Mouse (Mus musculus) testis, adult 2 months (tissue): Measurements from ENCODE around the gene 1110032A03Rik. TPM values are rescaled to one million over a fixed set of nuclear protein-coding genes. Genes with fewer than 3 reads are reported as not detected.

Experiments used
- H3K27ac ChIP-seq: fragments of 200-500 bp; 2 replicates; pipeline ENCODE4 v1.5.1; 2012; ENCODE audit warnings: low read depth, low read length; ENCODE audit not compliant: control insufficient read depth, insufficient read depth
- H3K27me3 ChIP-seq: fragments of 200-500 bp; 2 replicates; pipeline ENCODE4 v1.6.1; 2012; ENCODE audit warnings: mild to moderate bottlenecking, low read length, moderate library complexity; ENCODE audit not compliant: control insufficient read depth, insufficient read depth
- H3K36me3 ChIP-seq: fragments of 200-500 bp; 2 replicates; pipeline ENCODE4 v1.6.1; 2012; ENCODE audit warnings: mild to moderate bottlenecking, low read length; ENCODE audit not compliant: control insufficient read depth, insufficient read depth
- H3K4me1 ChIP-seq: fragments of 200-500 bp; 2 replicates; pipeline ENCODE4 v1.6.1; 2012; ENCODE audit warnings: low read length; ENCODE audit not compliant: control insufficient read depth, insufficient read depth
- H3K4me3 ChIP-seq: fragments of 200-500 bp; 2 replicates; pipeline ENCODE4 v1.5.1; 2012; ENCODE audit warnings: low read depth, mild to moderate bottlenecking, low read length, moderate library complexity, mixed read lengths; ENCODE audit not compliant: control insufficient read depth
- CTCF ChIP-seq: fragments of 200-500 bp; IDR thresholded peaks from 2 replicates; pipeline ENCODE4 v1.5.1; 2012; ENCODE audit warnings: low read depth, mild to moderate bottlenecking, inconsistent platforms, low read length, moderate library complexity; ENCODE audit not compliant: control insufficient read depth, insufficient read depth, insufficient replicate concordance
- POLR2A ChIP-seq: fragments of 200-500 bp; IDR thresholded peaks from 2 replicates; pipeline ENCODE4 v1.6.1; 2012; ENCODE audit warnings: low read depth, mild to moderate bottlenecking, inconsistent platforms, low read length, moderate library complexity; ENCODE audit not compliant: control insufficient read depth
- polyA plus RNA-seq: library from polyadenylated mRNA; depleted of rRNA; stranded (reverse); fragments of >200 nt; gene quantifications from 2 replicates; pipeline ENCODE4 v1.2.3, GENCODE M21; 2012; rRNA removed

The 1110032A03Rik gene
- polyA plus RNA-seq, 1 experiment, result 684 TPM

DNA sequence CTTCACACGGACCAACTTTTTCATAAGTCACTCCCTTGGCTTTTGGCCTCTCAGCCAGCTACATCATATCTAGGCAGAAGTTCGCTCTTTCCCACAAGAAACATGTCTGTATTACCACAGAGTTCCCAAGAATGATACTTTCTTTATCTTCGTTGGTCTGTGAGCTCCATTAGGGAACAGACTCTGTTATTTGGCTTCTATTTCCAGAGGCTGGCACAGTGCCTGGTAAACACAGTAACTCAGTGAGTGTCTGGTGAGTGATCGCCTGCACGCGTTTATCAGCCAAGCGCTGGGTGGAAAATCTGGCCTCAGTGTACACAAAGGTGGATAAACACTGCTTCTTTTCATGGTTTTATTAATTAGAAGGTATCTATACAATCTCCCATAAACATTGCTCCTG is 51.9 kb downstream of the 1110032A03Rik start:
- H3K4me1 ChIP-seq, result peaks cover 14% of the 10 kb centered on the region
- H3K36me3 ChIP-seq, result no peaks in the 10 kb centered on the region
- TF ChIP-seq CTCF (no peak), POLR2A (no peak)
- peak overlapping the region; percentile 36 for H3K27ac ChIP-seq
- H3K4me3 ChIP-seq, result no peak overlapping the region
- no peaks in the 10 kb centered on the region for H3K27me3 ChIP-seq

DNA sequence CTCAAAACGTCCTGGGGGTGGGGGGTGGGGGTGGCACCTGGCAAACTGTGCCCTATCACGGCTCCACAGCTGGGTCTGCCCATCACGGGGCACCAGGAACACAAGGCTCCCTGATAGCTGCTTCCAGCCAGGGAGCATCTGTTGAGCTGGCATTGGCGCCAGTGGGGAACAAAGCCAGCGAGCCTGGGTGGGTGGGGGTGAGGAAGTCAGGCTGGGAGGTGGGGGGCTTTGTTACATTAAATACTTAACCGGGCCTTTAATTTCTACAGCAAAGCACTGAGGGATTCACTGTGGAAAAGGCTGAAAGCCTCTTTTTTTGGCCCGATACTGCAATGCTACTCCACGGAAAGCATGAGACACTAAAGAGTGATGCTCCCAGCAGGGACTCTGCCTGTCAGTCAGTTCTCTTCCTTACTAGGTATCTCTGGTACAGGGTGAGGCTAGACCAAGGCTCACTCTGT is 52.8 kb downstream of the 1110032A03Rik start:
- Histone ChIP-seq H3K36me3 (no peaks in the 10 kb centered on the region), H3K27ac (peak overlapping the region; percentile 27), H3K4me1 (peaks cover 7% of the 10 kb centered on the region)

DNA sequence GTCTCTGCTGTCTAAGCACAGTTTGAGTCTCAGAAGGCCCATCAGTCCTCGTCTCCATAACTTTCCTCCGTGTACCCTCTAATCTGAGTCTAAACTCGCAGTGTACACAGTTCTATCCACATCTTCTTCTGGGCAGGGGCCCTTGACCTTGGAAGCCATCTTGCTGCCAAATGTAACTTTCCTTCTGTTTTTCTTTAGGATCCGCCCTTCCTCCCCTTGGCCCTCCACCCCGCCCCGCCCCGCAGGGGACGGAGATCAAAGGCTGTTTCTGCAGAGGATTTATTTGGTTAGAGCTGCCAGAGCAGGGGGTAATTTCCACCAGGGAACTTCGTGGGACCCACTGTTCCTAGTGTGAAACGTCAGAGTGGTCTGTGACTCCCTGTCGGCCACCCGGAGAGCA is 54.3 kb downstream of the 1110032A03Rik start:
- Histone ChIP-seq H3K4me1 (peaks cover 2% of the 10 kb centered on the region), H3K27me3 (no peaks in the 10 kb centered on the region), H3K36me3 (no peaks in the 10 kb centered on the region), H3K4me3 (no peak overlapping the region), H3K27ac (peak overlapping the region; percentile 60; the same call in 1 of the 2 replicates)
- no peak for TF ChIP-seq CTCF
- no peak for TF ChIP-seq POLR2A

More for the DNA sequence above, 52.8 kb downstream of the 1110032A03Rik start:
- Histone ChIP-seq H3K4me3 (no peak overlapping the region), H3K27me3 (no peaks in the 10 kb centered on the region)
- no peak for TF ChIP-seq POLR2A
- TF ChIP-seq CTCF, result no peak

DNA sequence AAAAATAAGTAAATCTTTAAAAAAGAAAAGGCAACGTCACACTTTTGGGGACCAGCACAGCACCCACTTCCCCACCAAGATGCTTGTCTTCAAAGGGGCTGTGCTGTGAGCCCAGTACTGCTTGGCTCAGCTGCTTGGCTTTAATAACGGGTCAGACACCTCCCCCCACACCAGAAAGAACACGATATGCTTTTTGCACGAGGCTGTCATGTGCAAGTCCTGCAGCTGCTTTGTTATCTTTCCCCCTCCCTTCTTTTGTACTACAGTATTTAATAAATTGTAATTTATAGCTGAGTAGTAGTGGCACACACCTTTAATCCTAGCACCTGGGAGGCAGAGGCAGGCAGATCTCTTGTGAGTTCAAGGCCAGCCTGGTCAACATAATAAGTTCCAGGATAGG is 56.4 kb downstream of the 1110032A03Rik start:
- H3K27me3 ChIP-seq, result no peaks in the 10 kb centered on the region
- peaks cover 2% of the 10 kb centered on the region for H3K4me1 ChIP-seq
- no peaks in the 10 kb centered on the region for H3K36me3 ChIP-seq
- no peak for TF ChIP-seq POLR2A
- TF ChIP-seq CTCF, result no peak
- H3K4me3 ChIP-seq, result no peak overlapping the region
- H3K27ac ChIP-seq, result no peak overlapping the region

DNA sequence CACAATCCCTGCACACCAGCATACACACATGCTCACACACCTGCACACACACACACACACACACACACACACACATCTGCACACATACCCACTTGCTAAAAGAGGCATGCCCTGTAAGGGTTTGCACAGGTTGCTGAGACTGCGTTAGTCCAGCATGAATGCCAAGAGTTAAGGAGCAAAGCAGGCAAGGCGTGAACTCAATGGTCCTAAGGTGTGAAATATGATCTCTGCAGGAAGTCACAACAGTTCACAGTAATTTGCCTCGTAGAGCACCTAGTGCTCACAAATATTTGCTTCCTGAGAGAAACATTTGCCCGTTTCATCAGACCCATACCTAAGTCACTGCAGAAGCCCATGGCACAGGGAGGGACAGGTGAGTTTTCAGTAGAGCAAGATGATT is 61.1 kb downstream of the 1110032A03Rik start:
- TF ChIP-seq CTCF (no peak), POLR2A (no peak)
- H3K4me3 ChIP-seq, result no peak overlapping the region
- no peak overlapping the region for H3K27ac ChIP-seq
- H3K27me3 ChIP-seq, result no peaks in the 10 kb centered on the region
- no peaks in the 10 kb centered on the region for H3K36me3 ChIP-seq
- no peaks in the 10 kb centered on the region for H3K4me1 ChIP-seq

Other genes with a start within 250 kb of the 1110032A03Rik start
- 9.9 and 10.7 TPM in 2 replicates for gene Pts, start 246.8 kb downstream of the 1110032A03Rik start, polyA plus RNA-seq
- gene Il18, start 220.7 kb downstream of the 1110032A03Rik start, polyA plus RNA-seq, result 0.67 and 0.72 TPM in 2 replicates
- 0.67 and 0.89 TPM in 2 replicates for gene Bco2, start 220.3 kb downstream of the 1110032A03Rik start, polyA plus RNA-seq
- gene Tex12, start 214.2 kb downstream of the 1110032A03Rik start, polyA plus RNA-seq, result 3.7 and 6.2 TPM in 2 replicates
- 61.7 and 75.8 TPM in 2 replicates for gene Sdhd, start 171.7 kb downstream of the 1110032A03Rik start, polyA plus RNA-seq
- gene Timm8b, start 171.6 kb downstream of the 1110032A03Rik start, polyA plus RNA-seq, result 512 and 577 TPM in 2 replicates
- gene Pih1d2, start 158.2 kb downstream of the 1110032A03Rik start, polyA plus RNA-seq, result 38.2 and 40.3 TPM in 2 replicates
- gene Nkapd1, start 158.1 kb downstream of the 1110032A03Rik start, polyA plus RNA-seq, result 6.0 and 6.4 TPM in 2 replicates
- gene Dlat, start 115.7 kb downstream of the 1110032A03Rik start, polyA plus RNA-seq, result 36.8 and 39.7 TPM in 2 replicates
- 14.1 and 15.0 TPM in 2 replicates for gene Dixdc1, start 36.0 kb downstream of the 1110032A03Rik start, polyA plus RNA-seq
- gene 2310030G06Rik, start 29.0 kb downstream of the 1110032A03Rik start, polyA plus RNA-seq, result 1.6 and 2.1 TPM in 2 replicates
- gene Cryab, start 24.2 kb downstream of the 1110032A03Rik start, polyA plus RNA-seq, result 4.4 and 6.0 TPM in 2 replicates
- 2.3 and 3.6 TPM in 2 replicates for gene Hspb2, start 23.2 kb downstream of the 1110032A03Rik start, polyA plus RNA-seq
- gene Fdxacb1, start 7.3 kb downstream of the 1110032A03Rik start, polyA plus RNA-seq, result 5.3 and 5.8 TPM in 2 replicates
- gene Alg9, start 501 bp downstream of the 1110032A03Rik start, polyA plus RNA-seq, result 31.0 and 40.0 TPM in 2 replicates
- gene Ppp2r1b, start 69.8 kb upstream of the 1110032A03Rik start, polyA plus RNA-seq, result 77.4 and 80.9 TPM in 2 replicates
- 25.7 and 28.1 TPM in 2 replicates for gene Sik2, start 233.6 kb upstream of the 1110032A03Rik start, polyA plus RNA-seq